Mouse (Mus musculus) cerebellum, adult (tissue): ENCODE results near the gene Glipr1l2.
"Not testable (repeated sequence)": the region's sequence is repeated elsewhere in the genome, so short reads cannot be mapped to it uniquely, and the experiment has no call there.

Source experiments
- ATAC-seq: cut with Nextera tagmentation; 2 replicates; pipeline ENCODE4 v1.9.2; 2017; ENCODE audit warnings: mild to moderate bottlenecking, moderate library complexity, mixed read lengths; ENCODE audit not compliant: insufficient number of reproducible peaks, low FRiP score, low TSS enrichment

Glipr1l2 gene

DNA sequence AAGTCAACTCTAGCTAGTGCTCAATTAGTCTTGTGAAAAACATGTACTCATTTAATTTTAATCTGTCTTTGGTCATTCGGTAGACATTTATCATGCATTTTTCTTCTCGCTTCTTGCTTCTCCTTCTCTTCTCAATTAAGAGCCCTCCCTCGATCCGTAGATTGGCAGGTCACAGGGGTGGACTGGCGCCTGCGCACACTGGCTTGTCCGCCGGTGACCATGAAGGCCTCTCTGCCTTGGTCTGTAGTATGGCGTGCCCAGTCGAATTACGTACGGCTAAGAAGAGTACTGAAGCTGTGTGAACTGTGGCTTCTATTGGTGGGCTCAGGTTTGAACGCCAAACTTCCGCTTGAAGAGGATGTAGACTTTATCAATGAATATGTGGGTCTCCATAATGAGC is at the start of gene Glipr1l2:
TSS of gene Glipr1l2 (plus strand) at position 198 of the 400 bp plus-strand sequence.
- no peak for ATAC-seq

DNA sequence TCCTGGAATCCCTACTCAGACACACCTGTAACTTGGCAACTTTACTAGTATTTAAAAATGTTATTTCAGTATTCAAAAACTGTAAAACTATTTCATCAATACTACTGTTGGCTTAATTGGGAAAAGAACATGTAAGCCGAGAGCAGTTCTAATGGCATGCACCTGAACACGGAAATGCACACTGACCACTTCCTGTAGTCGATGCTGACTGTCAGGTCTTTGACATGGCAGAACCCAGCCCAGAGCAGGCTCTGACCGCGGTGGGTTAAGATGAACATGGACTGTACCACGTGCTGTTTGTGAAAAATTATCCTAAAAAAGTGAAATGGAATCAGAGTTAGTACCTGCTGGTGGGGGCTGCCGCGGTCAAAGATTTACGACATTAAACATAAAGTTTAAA is 39.6 kb upstream of the Glipr1l2 start:
- not testable (repeated sequence) for ATAC-seq

DNA sequence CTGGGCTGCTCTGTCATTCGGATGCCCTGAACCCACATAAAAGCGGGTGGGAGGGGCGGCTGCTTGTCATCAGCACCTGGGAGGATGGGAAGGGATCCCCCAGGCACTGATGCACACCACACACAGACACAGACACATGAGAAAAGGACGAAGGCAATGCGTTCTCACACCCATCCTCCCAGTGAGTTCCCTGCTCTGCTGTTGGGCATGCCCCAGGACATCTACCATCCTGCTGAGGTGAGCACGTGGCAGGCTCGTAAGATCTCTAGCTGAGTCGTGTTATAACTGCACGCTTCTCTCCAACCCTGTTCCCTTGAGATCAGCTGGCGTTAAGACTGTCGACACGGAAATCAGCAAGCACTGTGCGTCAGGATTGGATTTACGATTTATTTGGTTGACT is 38.9 kb upstream of the Glipr1l2 start:
- ATAC-seq, result not testable (repeated sequence)

DNA sequence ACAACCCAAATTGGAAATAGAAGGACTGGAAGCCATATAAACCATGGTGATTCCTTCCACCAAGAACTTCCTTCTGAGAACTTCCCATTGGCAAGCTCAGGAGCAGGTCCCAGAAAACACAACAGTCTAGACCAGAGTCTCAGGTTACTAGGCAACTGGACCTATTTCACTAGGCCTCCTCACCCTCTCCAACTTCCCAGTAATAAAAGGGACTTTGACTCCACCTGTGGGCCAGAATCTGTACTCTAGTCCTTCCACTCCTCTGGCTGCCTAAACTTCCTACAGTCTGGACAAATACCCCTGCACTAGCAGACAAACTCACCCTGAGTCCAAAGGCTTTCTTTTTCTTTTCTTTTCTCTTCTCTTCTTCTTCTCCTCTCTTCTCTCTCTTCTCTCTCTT is 31.9 kb upstream of the Glipr1l2 start:
- ATAC-seq, result no peak

DNA sequence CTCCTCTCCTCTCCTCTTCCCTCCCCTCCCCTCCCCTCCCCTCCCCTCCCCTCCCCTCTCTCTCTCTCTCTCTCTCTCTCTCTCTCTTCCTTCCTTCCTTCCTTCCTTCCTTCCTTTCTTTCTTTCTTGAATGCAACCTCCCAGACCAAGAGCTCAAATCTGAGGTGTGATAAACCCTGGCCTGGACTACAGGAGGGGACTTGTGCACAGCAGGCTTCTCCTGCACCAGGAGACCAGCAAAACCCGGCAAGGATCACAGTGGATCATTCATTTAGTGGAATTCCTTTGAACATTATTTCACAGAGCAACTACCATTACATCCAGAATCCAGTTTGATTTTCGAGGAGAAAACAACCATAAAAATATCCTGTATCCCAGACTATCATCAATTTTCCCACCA is 31.2 kb upstream of the Glipr1l2 start:
- ATAC-seq, result not testable (repeated sequence)

DNA sequence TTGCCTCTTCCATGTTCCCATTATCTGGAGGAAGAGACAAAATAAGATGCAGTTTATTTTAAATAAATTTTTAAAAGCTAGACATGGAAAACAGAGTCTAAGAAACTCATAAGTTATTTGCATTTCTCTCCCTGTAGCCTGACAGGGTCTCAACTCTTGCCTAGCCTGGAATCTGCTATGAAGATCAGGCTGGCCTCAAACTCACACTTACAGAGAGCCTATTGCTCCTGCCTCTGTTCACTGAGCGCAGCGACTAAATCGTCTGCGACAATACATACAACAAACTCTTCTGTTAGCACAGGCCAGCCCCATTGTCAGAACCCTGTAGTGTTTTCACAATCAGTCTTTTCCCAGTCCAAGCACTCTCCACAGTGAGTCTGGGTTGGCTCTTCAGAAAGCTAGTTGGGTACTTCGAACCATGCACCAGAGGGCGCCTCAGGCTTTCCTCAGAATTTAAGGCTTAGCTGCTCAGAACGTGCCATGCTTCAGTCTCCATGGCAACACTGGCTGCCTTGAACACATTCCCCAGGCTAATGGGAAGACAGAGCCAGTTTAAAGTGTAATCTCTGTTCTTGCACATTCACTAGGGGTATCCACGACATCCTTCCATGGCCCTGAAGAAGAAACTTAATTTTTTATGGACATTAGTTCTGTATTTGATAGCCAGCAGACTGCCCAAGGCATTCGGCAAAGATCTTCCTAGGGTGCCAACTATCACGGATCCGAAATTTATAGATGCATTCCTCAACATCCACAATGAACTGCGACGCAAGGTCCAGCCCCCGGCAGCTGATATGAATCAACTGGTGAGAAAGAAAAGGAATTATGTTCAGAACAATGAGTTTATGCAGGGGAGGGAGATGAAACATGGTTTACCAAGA is 23.2 kb upstream of the Glipr1l2 start, which contains the start of gene Glipr1l1:
TSS of gene Glipr1l1 (plus strand) at position 488 of the 881 bp plus-strand sequence.
- peak; percentile 52; the same call in 1 of the 2 replicates for ATAC-seq

DNA sequence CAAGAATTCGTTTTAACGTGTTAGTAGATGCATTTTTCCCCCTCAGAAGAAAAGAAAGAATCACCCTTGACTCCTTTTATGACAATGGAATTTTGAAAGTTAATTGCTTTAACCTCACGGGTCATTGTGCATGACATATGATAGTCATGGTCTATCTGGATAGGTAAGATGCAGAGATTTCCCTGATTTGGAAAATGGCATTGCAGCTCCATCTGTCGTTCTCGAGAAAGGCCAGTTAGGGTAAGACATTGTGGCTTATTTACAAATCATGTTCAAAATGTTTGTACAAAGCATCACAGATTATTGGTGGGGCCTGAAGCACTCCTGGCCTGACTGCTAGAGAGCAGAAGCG is 22.6 kb upstream of the Glipr1l2 start:
- ATAC-seq, result not testable (repeated sequence)

DNA sequence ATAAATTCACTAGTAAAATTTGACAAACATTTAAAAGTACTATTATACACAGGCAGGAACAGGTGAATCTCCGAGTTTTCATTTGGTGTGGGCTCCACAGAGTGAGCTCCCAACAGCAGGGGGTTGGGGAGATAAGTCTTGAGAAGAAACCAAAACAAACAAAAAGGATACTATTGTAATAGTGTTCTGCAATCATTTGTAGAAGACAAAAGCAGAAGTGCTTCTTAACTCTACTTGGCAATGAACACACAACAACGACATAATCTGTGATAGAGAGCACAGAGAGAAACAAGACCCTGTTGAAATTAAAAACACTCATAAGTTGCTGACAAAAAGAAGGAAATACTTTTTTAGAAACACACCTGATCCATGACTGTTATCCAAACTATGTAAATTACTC is 3.1 kb upstream of the Glipr1l2 start:
- ATAC-seq, result no peak

DNA sequence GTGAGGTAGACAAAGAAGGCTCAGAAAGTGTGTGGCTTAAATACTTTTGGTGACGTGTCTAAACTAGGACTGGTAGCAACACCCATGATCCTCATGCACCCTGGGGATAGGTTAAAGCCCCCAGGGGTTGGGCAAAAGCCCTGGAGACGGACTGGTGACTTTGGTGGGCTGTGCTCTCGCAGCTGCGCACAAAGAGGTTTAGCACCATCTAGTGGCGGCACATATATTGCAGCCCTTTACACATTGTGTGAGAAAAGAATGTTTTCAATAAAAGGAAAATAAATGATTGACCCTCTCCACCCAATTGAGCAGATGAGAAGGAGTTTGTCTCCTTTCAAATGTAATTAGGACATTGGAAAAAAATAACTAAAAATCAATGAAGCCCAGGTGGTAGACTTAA is 22.6 kb downstream of the Glipr1l2 start:
- ATAC-seq, result 0 out of 2 replicates have a peak, but pooled peaks have one; percentile 10

DNA sequence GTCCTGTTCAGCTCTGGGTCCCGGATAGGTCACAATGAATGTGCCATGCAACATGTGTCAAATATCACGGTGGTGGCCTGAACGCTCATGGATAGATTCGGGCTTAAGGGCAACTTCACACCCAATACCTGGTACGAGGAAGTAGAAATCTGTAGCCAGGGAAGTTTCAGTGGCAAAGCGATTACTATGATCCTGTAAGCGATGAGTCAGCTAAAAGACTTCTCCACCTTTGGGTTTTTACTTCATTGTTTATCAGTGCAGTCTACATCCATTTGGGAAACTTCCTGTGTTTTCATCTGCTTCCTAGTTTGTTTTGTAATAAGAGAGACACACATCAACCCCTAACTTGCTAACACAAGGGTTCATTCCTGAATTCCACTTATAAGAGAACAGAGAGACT is 27.2 kb downstream of the Glipr1l2 start:
- no peak for ATAC-seq

DNA sequence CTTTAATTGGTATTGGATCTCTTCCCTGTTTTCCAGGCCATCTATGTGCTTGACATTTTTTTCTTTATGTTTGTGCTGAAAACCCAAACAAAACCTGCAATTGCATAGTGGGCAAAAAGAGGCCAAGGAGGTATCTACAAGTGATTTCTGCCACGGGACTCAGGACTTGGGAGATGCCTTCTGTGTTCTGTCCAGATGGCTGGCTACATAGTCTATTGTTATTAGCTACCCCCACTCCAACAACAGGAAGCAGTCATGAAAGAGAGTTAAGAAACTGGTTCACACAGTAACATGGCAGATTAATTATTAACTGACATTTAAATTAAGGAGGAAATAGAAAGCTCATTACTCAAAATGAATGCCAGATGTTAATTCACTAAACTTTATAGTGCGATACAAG is 41.9 kb downstream of the Glipr1l2 start:
- not testable (repeated sequence) for ATAC-seq

DNA sequence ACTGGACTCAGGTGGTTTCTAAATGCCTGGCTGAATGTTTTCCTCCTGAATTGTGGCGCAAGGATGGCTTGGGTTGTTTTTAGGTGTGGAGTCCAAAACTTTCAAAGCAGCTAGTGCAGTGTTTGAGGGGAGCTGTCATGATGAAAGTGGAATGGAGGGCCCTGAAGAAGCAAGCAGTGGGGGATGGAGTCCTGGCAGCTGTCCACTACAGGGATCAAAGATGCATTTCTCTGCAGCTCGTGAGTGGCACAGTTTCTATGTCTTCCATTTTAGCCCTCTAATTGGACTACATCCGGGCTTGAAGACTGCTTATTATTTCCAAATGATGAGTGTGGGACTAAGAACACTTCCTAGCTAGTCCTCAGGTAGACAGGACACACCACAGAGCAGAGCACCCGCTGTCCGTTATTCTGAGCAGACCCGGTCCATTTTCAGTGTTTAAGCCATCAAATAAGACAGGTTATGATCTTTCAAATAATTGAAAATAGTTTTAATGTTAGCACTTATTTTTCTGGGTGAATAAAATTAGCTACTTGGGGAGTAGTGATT is 44.6 kb downstream of the Glipr1l2 start:
- not testable (repeated sequence) for ATAC-seq

DNA sequence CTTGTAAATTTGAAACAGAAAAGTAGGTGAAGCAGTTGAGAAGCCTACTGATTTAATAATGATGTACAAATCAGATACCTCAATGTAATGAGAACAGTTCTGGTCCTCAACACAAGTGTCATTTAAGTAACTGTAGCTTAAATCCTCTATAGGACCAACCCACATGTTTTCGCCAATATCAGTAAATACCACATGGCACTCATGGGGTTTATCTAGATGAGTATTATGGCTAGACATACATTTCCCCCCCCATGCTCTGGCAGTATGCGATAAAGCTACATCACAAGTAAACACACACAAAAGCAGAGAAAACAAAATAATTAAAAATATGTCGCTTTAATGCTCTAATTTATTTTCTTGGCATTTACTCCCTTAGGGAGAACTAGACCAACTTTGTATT is 49.0 kb downstream of the Glipr1l2 start:
- no peak for ATAC-seq

DNA sequence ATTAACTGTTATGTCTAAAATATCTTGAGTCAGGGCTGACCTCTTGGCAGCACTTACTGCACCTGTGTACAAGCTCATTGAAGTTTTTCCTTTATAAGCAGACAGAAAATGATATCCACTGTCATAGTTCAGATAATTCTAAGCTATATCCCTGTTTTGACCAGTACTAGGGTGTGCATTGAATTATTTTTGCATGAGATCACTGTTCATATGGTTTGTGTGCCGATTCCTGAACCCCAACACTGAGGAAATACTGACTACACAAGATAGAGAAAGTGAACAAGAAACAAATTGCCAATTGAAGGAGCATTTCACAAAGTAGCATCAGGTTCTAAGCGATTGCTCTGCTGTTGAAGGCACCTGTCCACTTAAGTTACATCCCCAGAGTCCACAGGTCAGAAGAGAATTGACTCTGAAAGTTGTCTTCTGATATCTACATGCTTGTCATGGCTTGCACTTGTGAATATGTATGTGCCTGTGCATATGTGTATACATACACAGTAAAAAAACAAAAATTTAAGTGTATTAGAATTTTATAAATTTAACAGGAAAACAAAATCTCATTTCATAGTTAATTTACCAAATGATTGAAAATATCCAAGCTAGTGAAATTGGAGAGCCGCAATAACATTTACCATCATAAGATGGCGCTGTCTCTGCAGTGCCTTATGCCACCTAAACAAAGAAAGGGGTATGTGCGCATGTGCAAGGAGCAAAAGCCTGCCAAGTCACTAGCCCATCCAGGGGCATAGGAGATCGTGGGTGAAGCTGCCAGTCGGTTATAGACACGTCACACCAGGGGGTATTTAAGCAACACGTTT is 55.1 kb downstream of the Glipr1l2 start:
- no peak for ATAC-seq

DNA sequence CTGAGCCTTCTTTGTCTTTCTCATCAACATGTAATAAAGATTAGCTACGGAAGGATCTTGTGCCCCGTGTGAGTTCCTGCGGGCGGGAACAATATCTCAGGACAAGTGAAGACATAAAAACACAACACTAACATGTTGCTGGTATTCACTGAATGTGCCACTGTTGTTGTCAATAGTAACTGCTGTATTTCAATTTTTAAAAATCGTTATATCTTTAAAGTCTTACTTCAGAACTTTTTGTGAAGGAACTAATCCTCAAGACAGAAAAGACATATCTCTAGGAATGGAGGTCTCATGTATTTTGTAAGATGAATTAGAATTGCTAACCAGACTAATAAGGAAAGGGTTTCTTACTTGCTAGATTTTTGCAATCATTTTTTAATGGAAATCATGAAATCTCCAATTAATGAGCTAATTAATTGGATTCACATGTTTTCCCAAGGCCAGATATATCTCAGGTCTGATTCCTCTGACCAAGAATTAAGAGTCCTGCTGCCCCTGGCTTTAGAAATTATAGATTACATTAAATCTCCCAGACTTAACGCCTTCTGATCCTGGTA is 55.8 kb downstream of the Glipr1l2 start:
- no peak for ATAC-seq

DNA sequence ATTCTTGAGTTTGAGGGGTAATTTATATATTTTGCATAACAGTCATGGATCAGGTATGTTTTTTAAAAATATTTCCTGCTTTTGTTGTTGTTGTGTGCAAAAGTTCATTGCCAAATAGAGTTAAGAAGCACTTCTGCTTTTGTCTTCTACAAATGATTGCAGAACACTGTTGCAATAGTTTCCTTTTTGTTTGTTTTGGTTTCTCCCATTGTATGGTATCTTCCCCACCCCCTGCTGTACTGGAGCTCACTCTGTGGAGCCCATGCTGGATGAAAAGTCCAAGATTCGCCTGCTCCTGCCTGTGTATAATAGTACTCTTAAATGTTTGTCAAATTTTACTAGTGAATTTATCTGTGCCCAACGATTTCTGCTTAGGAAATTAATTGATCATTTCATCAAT is 56.7 kb downstream of the Glipr1l2 start:
- ATAC-seq, result no peak
